Mouse (Mus musculus): ENCODE measurements around the gene Resp18. TPM values are rescaled to one million over a fixed set of nuclear protein-coding genes. Genes with fewer than 3 reads are reported as not detected.

Gene Resp18
- polyA plus RNA-seq, 1 experiment from 2014 or later: not detected

- no peaks in the 10 kb centered on the region for H3K36me3 ChIP-seq (ENCODE audit: insufficient read depth, low read length)
- DNase-seq (ENCODE audit: low spot score) (no peak), ATAC-seq (replicated peaks; ENCODE audit: low FRiP score, low read depth) (no peak)
- H3K27ac ChIP-seq: no peak within 1 kb of the TSS
- WGBS: 70% methylated on average over 5 of the region's 5 CpGs
- no peak within 1 kb of the TSS for H3K9ac ChIP-seq (ENCODE audit: low read depth, low read length)
- no peaks in the 10 kb centered on the region; the same call in 1 of the 2 replicates for H3K4me1 ChIP-seq (replicated peaks; ENCODE audit: insufficient read depth, low read length)
- H3K9me3 ChIP-seq (replicated peaks; ENCODE audit: low read length): no peaks in the 10 kb centered on the region
- no peak within 1 kb of the TSS for H3K4me3 ChIP-seq (replicated peaks; ENCODE audit: low read depth, low read length)
- no peak within 1 kb of the TSS for H3K4me2 ChIP-seq (ENCODE audit: low read length)
- TF ChIP-seq CTCF (IDR thresholded peaks at IDR 0.05; ENCODE audit: low read depth): no peak
- no peaks in the 10 kb centered on the region for H3K27me3 ChIP-seq (ENCODE audit: insufficient read depth, low read length)
These were observed 46.5 kb downstream of the Resp18 start, which contains the start of gene A630095N17Rik for GRCm38 (mm10) chr1:75231664-75232152. Gene A630095N17Rik (minus strand): TSS chr1:75232102.

GRCm38 (mm10) chr1:75231224-75231623 lies 47.0 kb downstream of the Resp18 start:
- Histone ChIP-seq H3K9ac (ENCODE audit: low read depth, low read length) (no peak overlapping the region), H3K9me3 (replicated peaks; ENCODE audit: low read length) (no peaks in the 10 kb centered on the region), H3K27ac (no peak overlapping the region), H3K4me2 (ENCODE audit: low read length) (no peak overlapping the region), H3K4me1 (replicated peaks; ENCODE audit: insufficient read depth, low read length) (no peaks in the 10 kb centered on the region; the same call in 1 of the 2 replicates), H3K4me3 (replicated peaks; ENCODE audit: low read depth, low read length) (no peak overlapping the region), H3K36me3 (ENCODE audit: insufficient read depth, low read length) (no peaks in the 10 kb centered on the region), H3K27me3 (ENCODE audit: insufficient read depth, low read length) (no peaks in the 10 kb centered on the region)
- TF ChIP-seq CTCF (IDR thresholded peaks at IDR 0.05; ENCODE audit: low read depth): no peak
- DNase-seq (ENCODE audit: low spot score) (no peak), ATAC-seq (replicated peaks; ENCODE audit: low FRiP score, low read depth) (no peak)
- WGBS: 71% methylated on average over 4 of the region's 4 CpGs

GRCm38 (mm10) chr1:75230335-75230994 lies 47.8 kb downstream of the Resp18 start:
- TF ChIP-seq CTCF (IDR thresholded peaks at IDR 0.05; ENCODE audit: low read depth): no peak
- no peaks in the 10 kb centered on the region for H3K4me1 ChIP-seq (replicated peaks; ENCODE audit: insufficient read depth, low read length)
- no peak overlapping the region for H3K9ac ChIP-seq (ENCODE audit: low read depth, low read length)
- no peak overlapping the region for H3K27ac ChIP-seq
- H3K36me3 ChIP-seq (ENCODE audit: insufficient read depth, low read length): no peaks in the 10 kb centered on the region
- DNase-seq (ENCODE audit: low spot score) (no peak), ATAC-seq (replicated peaks; ENCODE audit: low FRiP score, low read depth) (no peak)
- no peaks in the 10 kb centered on the region for H3K9me3 ChIP-seq (replicated peaks; ENCODE audit: low read length)
- H3K4me2 ChIP-seq (ENCODE audit: low read length): no peak overlapping the region
- WGBS: 70% methylated on average over 7 of the region's 7 CpGs
- H3K27me3 ChIP-seq (ENCODE audit: insufficient read depth, low read length): no peaks in the 10 kb centered on the region
- H3K4me3 ChIP-seq (replicated peaks; ENCODE audit: low read depth, low read length): no peak overlapping the region

GRCm38 (mm10) chr1:75229158-75229557 lies 49.1 kb downstream of the Resp18 start:
- Histone ChIP-seq H3K4me3 (replicated peaks; ENCODE audit: low read depth, low read length) (no peak overlapping the region), H3K27ac (no peak overlapping the region), H3K27me3 (ENCODE audit: insufficient read depth, low read length) (no peaks in the 10 kb centered on the region), H3K9me3 (replicated peaks; ENCODE audit: low read length) (no peaks in the 10 kb centered on the region), H3K9ac (ENCODE audit: low read depth, low read length) (no peak overlapping the region), H3K4me1 (replicated peaks; ENCODE audit: insufficient read depth, low read length) (no peaks in the 10 kb centered on the region), H3K36me3 (ENCODE audit: insufficient read depth, low read length) (no peaks in the 10 kb centered on the region), H3K4me2 (ENCODE audit: low read length) (no peak overlapping the region)
- ATAC-seq (replicated peaks; ENCODE audit: low FRiP score, low read depth) (no peak), DNase-seq (ENCODE audit: low spot score) (no peak)
- TF ChIP-seq CTCF (IDR thresholded peaks at IDR 0.05; ENCODE audit: low read depth): no peak
- 61% methylated on average over 4 of the region's 4 CpGs for WGBS

GRCm38 (mm10) chr1:75227653-75228052 lies 50.6 kb downstream of the Resp18 start:
- DNase-seq (ENCODE audit: low spot score) (no peak), ATAC-seq (replicated peaks; ENCODE audit: low FRiP score, low read depth) (no peak)
- no peaks in the 10 kb centered on the region for H3K9me3 ChIP-seq (replicated peaks; ENCODE audit: low read length)
- no peak overlapping the region for H3K4me2 ChIP-seq (ENCODE audit: low read length)
- no peak for TF ChIP-seq CTCF (IDR thresholded peaks at IDR 0.05; ENCODE audit: low read depth)
- no peak overlapping the region for H3K9ac ChIP-seq (ENCODE audit: low read depth, low read length)
- no peak overlapping the region for H3K4me3 ChIP-seq (replicated peaks; ENCODE audit: low read depth, low read length)
- H3K27me3 ChIP-seq (ENCODE audit: insufficient read depth, low read length): no peaks in the 10 kb centered on the region
- no peaks in the 10 kb centered on the region for H3K36me3 ChIP-seq (ENCODE audit: insufficient read depth, low read length)
- H3K27ac ChIP-seq: no peak overlapping the region
- WGBS: 76% methylated on average over 1 of the region's 1 CpGs
- no peaks in the 10 kb centered on the region for H3K4me1 ChIP-seq (replicated peaks; ENCODE audit: insufficient read depth, low read length)

GRCm38 (mm10) chr1:75226138-75226537 lies 52.1 kb downstream of the Resp18 start:
- Histone ChIP-seq H3K4me1 (replicated peaks; ENCODE audit: insufficient read depth, low read length) (no peaks in the 10 kb centered on the region), H3K9ac (ENCODE audit: low read depth, low read length) (no peak overlapping the region), H3K9me3 (replicated peaks; ENCODE audit: low read length) (no peaks in the 10 kb centered on the region), H3K4me2 (ENCODE audit: low read length) (no peak overlapping the region), H3K27ac (no peak overlapping the region), H3K36me3 (ENCODE audit: insufficient read depth, low read length) (no peaks in the 10 kb centered on the region), H3K4me3 (replicated peaks; ENCODE audit: low read depth, low read length) (no peak overlapping the region), H3K27me3 (ENCODE audit: insufficient read depth, low read length) (no peaks in the 10 kb centered on the region)
- 41% methylated on average over 2 of the region's 2 CpGs for WGBS
- no peak for TF ChIP-seq CTCF (IDR thresholded peaks at IDR 0.05; ENCODE audit: low read depth)
- no peak for ATAC-seq (replicated peaks; ENCODE audit: low FRiP score, low read depth)
- no peak for DNase-seq (ENCODE audit: low spot score)
